Mouse (Mus musculus) forebrain, embryonic 11.5 days (tissue): ENCODE results near the gene Gm10135. TPM values are rescaled to one million over a fixed set of nuclear protein-coding genes. Genes with fewer than 3 reads are reported as not detected.
A peak's percentile ranks its signal among the peaks of the same experiment; 100 is the strongest.
"Not testable (repeated sequence)": the region's sequence is repeated elsewhere in the genome, so short reads cannot be mapped to it uniquely, and the experiment has no call there.

ENCODE experiments used
- ATAC-seq: fragments of 200-750 bp; cut with Nextera tagmentation; replicated peaks from 2 replicates; pipeline ENCODE4 v1.8.0; 2017; ENCODE audit warnings: moderate TSS enrichment; ENCODE audit not compliant: low FRiP score
- DNase-seq: peaks from one replicate; pipeline ENCODE4 v3.0.0-alpha.2; 2017; ENCODE audit warnings: low spot score
- H3K27ac ChIP-seq: fragments of 300-500 bp; sonication (generic); 2 replicates; pipeline ENCODE4 v1.5.1; 2014; ENCODE audit warnings: low read depth, low read length
- H3K27me3 ChIP-seq: fragments of 300-500 bp; sonication (generic); 2 replicates; pipeline ENCODE4 v1.6.1; 2014; ENCODE audit warnings: mild to moderate bottlenecking, low read length, mixed read lengths; ENCODE audit not compliant: control insufficient read depth, insufficient read depth
- H3K36me3 ChIP-seq: fragments of 300-500 bp; sonication (generic); 2 replicates; pipeline ENCODE4 v1.6.1; 2014; ENCODE audit warnings: mild to moderate bottlenecking, low read length, moderate library complexity, mixed read lengths; ENCODE audit not compliant: control insufficient read depth, insufficient read depth
- H3K4me1 ChIP-seq: fragments of 300-500 bp; sonication (generic); replicated peaks from 2 replicates; pipeline ENCODE4 v1.6.1; 2014; ENCODE audit warnings: low read length, mixed read lengths; ENCODE audit not compliant: control insufficient read depth, insufficient read depth
- H3K4me2 ChIP-seq: fragments of 300-500 bp; sonication (generic); 2 replicates; pipeline ENCODE4 v1.6.1; 2014; ENCODE audit warnings: low read depth, mild to moderate bottlenecking, low read length, moderate library complexity, mixed read lengths; ENCODE audit not compliant: severe bottlenecking
- H3K4me3 ChIP-seq: fragments of 300-500 bp; sonication (generic); 2 replicates; pipeline ENCODE4 v1.5.1; 2014; ENCODE audit warnings: low read depth, low read length
- H3K9ac ChIP-seq: fragments of 300-500 bp; sonication (generic); 2 replicates; pipeline ENCODE4 v1.6.1; 2014; ENCODE audit warnings: low read length
- H3K9me3 ChIP-seq: fragments of 300-500 bp; sonication (generic); 2 replicates; pipeline ENCODE4 v1.6.1; 2016; ENCODE audit warnings: low read length, mixed read lengths; ENCODE audit not compliant: control insufficient read depth
- WGBS: fragments of 180-500 bp; shearing (Covaris S2); extraction: QIAGEN DNeasy Blood & Tissue Kit; methylation state at CpG from one replicate; pipeline ENCODE4 v1.1.7; 2014; 5-methylcytosine and 5-hydroxymethylcytosine counted together
- polyA plus RNA-seq: library from polyadenylated mRNA; unstranded; fragments of >200 nt; fragmentation: Nextera tagmentation; extraction: Ambion mirVana; gene quantifications from 2 replicates; pipeline ENCODE4 v1.2.1, GENCODE M21; 2014

Gm10135 gene
- polyA plus RNA-seq, 1 experiment from 2014 or later, result not detected

DNA sequence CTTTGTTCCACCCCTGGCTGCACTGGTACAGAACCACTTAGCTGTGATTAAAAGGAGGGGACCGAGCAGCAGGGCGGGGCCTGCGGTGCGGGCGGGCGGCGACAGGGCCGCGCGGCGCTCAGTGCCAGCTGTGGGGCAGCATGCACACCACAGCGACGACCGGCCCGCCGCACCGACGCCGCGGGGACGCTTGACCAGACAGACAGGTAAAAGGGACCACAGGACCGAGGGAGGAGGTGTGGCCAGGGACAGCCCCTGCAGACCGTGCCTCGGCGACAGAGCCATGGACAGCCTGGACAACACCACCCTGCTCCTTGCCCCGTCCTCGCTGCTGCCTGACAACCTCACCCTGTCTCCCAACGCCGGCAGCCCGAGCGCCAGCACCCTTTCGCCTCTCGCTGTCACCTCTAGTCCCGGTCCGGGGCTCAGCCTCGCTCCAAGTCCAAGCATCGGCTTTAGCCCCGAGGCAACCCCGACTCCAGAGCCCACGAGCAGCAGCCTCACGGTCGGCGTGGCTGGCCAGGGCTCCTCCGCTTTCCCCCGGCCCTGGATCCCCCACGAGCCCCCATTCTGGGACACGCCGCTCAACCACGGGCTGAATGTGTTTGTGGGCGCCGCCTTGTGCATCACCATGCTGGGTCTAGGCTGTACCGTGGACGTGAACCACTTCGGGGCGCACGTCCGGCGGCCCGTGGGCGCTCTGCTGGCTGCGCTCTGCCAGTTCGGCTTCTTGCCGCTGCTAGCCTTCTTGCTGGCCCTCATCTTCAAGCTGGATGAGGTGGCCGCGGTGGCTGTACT, 32.5 kb upstream of the Gm10135 start, which contains the start of gene Slc10a4:
Slc10a4 (plus strand) TSS at position 100 of the 798 bp plus-strand sequence.
- Histone ChIP-seq H3K4me3 (peak within 1 kb of the TSS; percentile 28), H3K4me2 (peak within 1 kb of the TSS; percentile 58), H3K4me1 (no peaks in the 10 kb centered on the region), H3K9ac (peak within 1 kb of the TSS; percentile 24), H3K9me3 (no peaks in the 10 kb centered on the region), H3K27me3 (peaks cover 9% of the 10 kb centered on the region; the same call in 1 of the 2 replicates), H3K36me3 (no peaks in the 10 kb centered on the region), H3K27ac (no peak within 1 kb of the TSS)
- WGBS, result 10% methylated on average over 61 of the region's 65 CpGs
- peak; percentile 75 for DNase-seq
- ATAC-seq, result peak; percentile 89

DNA sequence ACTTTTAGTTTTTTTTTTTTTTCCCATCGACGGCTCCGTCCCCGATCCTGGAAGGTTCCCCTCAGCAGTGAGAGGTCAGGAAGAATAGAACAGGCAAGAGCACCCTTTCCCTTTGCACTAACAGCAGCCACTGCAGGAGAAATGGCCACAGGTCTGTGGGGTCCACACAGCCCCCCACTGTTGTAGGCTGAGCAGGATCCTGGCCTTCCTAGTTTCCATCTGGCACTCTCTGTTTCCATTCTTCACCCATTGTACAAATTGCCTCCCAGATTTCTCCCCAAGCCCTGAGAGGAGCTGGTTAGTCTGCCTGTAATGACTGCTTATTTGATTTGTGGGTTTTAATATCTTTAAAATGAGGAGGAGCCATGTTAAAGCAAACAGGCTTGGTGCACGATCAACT, 29.5 kb upstream of the Gm10135 start:
- peaks cover 9% of the 10 kb centered on the region; the same call in 1 of the 2 replicates for H3K27me3 ChIP-seq
- H3K9ac ChIP-seq, result no peak overlapping the region
- no peak overlapping the region for H3K27ac ChIP-seq
- no peak overlapping the region for H3K4me2 ChIP-seq
- H3K4me3 ChIP-seq, result no peak overlapping the region
- no peak for ATAC-seq
- H3K4me1 ChIP-seq, result no peaks in the 10 kb centered on the region
- no peaks in the 10 kb centered on the region for H3K36me3 ChIP-seq
- WGBS, result 89% methylated on average over 5 of the region's 5 CpGs
- no peaks in the 10 kb centered on the region for H3K9me3 ChIP-seq
- DNase-seq, result no peak

DNA sequence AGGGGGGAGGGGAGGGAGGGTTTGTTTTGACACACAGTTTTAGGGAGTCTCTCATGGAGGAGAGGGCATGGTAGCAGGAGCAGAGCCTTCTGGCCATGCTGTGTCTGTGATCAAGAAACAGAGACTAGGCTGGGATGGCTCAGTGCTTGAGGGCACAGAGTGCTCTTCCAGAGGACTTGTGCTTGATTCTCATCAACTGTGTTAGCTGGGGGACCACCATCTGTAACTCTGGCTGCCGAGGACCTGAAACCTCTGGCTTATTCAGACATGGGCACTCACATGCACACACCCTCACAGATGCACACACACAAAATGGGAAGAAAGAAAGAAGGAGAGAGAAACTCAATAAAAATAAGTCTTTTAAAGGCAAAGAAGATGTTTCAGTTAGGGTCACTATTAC, 24.0 kb upstream of the Gm10135 start:
- WGBS, result 79% methylated on average over 1 of the region's 1 CpGs
- not testable (repeated sequence) for H3K4me2 ChIP-seq, DNase-seq, H3K27ac ChIP-seq, H3K36me3 ChIP-seq, H3K9ac ChIP-seq, H3K9me3 ChIP-seq, H3K27me3 ChIP-seq, H3K4me3 ChIP-seq, ATAC-seq, H3K4me1 ChIP-seq

DNA sequence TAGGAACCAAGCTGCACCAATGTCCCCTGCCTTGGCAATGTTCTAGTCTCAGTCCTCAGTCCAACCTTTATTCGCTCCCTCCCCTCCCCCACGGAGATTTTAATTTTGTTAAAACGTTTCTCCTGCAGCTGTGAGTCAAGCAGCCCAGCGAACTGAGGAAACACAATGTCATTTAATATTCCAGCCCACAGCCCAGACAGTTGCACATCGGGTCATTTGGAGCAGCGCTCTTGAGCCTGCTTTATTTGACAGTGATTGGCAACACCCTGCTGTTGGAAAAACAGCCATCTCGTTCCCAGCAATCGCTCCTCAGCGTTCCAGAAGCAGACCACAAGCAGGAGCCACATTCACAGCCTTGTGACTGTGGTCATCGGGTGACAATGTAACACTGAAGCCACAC, 20.9 kb upstream of the Gm10135 start:
- H3K4me3 ChIP-seq, result no peak overlapping the region
- no peak for DNase-seq
- H3K4me1 ChIP-seq, result peaks cover 5% of the 10 kb centered on the region; the same call in 1 of the 2 replicates
- no peak overlapping the region for H3K4me2 ChIP-seq
- no peaks in the 10 kb centered on the region for H3K36me3 ChIP-seq
- no peak overlapping the region for H3K9ac ChIP-seq
- 0 out of 2 replicates have a peak, but pooled peaks have one; percentile 36 for ATAC-seq
- H3K27me3 ChIP-seq, result no peaks in the 10 kb centered on the region
- WGBS, result 27% methylated on average over 10 of the region's 10 CpGs
- no peaks in the 10 kb centered on the region for H3K9me3 ChIP-seq
- no peak overlapping the region for H3K27ac ChIP-seq

DNA sequence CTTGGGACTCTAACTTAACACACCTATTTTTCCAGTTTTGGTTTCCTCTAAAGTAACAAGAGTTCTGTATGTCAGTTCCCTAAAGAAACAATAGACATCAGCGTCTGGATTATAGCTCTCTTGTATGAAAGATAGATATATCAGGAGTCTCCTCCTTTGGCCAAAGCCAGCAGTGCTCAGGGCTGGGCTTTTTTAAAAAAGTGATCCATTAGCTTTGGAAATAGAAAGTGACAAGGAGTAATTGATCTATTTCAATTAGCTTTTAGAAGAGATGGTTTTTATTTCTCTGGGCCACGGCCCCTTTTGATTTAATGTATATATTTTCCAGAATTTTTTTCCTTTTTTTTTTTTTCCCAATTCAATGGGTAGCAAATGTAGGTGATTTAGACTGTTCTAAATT, 20.4 kb upstream of the Gm10135 start:
- WGBS, result 83% methylated on average over 2 of the region's 2 CpGs
- Histone ChIP-seq H3K4me1 (peaks cover 5% of the 10 kb centered on the region; the same call in 1 of the 2 replicates), H3K4me2 (no peak overlapping the region), H3K27ac (no peak overlapping the region), H3K4me3 (no peak overlapping the region), H3K27me3 (no peaks in the 10 kb centered on the region), H3K9ac (no peak overlapping the region), H3K36me3 (no peaks in the 10 kb centered on the region), H3K9me3 (no peaks in the 10 kb centered on the region)
- ATAC-seq (no peak), DNase-seq (no peak)

DNA sequence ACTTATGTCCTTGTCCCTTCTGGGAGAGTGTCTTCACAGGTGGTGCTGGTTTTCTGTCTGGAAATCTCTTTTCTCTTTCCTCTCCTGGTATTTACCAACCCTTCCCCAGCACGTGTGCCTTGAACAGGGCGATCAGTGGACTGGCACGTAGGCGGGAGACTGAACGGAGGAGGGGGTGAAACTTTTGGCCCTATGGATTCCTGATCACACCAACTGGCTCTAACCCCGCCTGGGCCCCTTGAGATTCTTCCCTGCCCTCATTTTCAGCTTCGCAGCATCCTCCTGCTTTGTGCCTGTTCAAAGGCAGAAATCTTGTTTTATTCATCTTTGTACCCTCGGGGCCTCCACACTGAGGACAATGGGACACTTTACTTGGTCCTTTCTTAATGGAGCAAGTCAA, 19.9 kb upstream of the Gm10135 start:
- no peak; the same call in 1 of the 2 replicates for ATAC-seq

DNA sequence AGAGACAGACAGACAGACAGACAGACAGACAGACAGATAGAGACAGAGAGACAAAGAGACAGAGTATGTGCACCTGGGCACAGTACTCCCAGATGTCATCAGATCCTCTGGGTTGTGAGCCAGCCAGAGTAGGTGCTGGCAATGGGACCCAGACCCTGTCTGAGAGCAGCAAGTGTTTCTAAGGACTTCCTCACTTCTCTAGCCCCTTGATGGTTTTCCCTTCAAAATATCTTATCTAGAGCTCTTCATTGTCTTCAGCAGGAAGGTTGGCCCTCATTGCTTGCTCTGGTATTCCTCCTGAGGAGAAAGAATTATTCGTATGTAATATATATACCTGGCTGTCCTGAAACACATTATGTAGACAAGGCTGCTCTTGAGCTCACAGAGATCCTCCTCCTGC, 18.0 kb upstream of the Gm10135 start:
- Histone ChIP-seq H3K9me3 (no peaks in the 10 kb centered on the region), H3K9ac (no peak overlapping the region), H3K4me1 (peaks cover 5% of the 10 kb centered on the region; the same call in 1 of the 2 replicates), H3K4me3 (no peak overlapping the region), H3K4me2 (no peak overlapping the region), H3K36me3 (no peaks in the 10 kb centered on the region), H3K27ac (no peak overlapping the region), H3K27me3 (no peaks in the 10 kb centered on the region)
- ATAC-seq (no peak), DNase-seq (no peak)
- WGBS, result 92% methylated on average over 1 of the region's 1 CpGs

More for the DNA sequence above, 19.9 kb upstream of the Gm10135 start:
- 33% methylated on average over 8 of the region's 8 CpGs for WGBS
- H3K27ac ChIP-seq, result no peak overlapping the region
- DNase-seq, result no peak
- no peak overlapping the region for H3K4me2 ChIP-seq
- H3K9ac ChIP-seq, result peak overlapping the region; percentile 3; the same call in 1 of the 2 replicates
- H3K9me3 ChIP-seq, result no peaks in the 10 kb centered on the region
- H3K27me3 ChIP-seq, result no peaks in the 10 kb centered on the region
- no peak overlapping the region for H3K4me3 ChIP-seq
- peaks cover 5% of the 10 kb centered on the region; the same call in 1 of the 2 replicates for H3K4me1 ChIP-seq
- H3K36me3 ChIP-seq, result no peaks in the 10 kb centered on the region

DNA sequence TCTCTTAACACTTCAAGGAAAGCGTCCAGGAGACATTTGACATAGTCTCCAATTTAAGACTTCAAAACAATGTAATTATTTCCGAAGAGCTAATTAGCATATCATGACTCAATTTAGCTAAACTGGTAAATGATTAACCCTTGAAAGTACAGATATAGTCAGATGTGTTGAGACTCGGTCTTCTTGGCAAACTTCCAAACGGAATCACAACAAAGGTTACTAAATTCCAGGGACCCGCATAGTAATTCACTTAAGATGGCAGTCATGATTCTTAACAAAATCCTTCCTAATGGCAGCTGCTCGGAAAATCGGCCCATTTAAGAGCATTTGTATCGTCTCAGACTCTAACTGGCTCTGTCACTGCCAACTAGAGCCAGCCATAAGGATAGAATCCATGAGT, 15.3 kb upstream of the Gm10135 start:
- H3K4me3 ChIP-seq, result no peak overlapping the region
- H3K27ac ChIP-seq, result no peak overlapping the region
- no peaks in the 10 kb centered on the region for H3K9me3 ChIP-seq
- no peak overlapping the region for H3K9ac ChIP-seq
- H3K4me1 ChIP-seq, result peaks cover 5% of the 10 kb centered on the region; the same call in 1 of the 2 replicates
- H3K36me3 ChIP-seq, result no peaks in the 10 kb centered on the region
- no peaks in the 10 kb centered on the region for H3K27me3 ChIP-seq
- no peak overlapping the region for H3K4me2 ChIP-seq
- WGBS, result 75% methylated on average over 8 of the region's 8 CpGs
- DNase-seq (no peak), ATAC-seq (no peak)

DNA sequence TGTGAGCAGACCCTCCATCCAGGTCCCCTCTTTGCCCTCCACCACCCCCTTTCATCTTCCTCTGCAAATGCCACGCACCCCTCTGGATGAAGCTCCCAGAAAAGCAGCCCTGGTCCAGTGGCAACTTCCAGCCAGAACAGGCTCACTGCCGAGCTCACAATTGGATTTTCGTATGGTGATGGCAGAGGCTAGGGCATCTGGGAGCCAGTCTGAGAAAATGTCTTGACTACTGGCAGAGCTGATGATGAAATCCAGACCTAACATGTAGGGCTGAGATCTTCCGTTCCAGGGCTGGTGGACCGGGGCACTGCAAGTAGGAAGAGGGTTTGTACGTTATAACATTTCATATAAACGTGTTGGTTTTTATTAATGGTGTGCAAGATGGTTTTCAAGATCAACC, 13.3 kb upstream of the Gm10135 start:
- Histone ChIP-seq H3K27ac (no peak overlapping the region), H3K4me3 (no peak overlapping the region), H3K9me3 (no peaks in the 10 kb centered on the region), H3K36me3 (no peaks in the 10 kb centered on the region), H3K27me3 (no peaks in the 10 kb centered on the region), H3K9ac (no peak overlapping the region), H3K4me2 (no peak overlapping the region), H3K4me1 (no peaks in the 10 kb centered on the region)
- WGBS, result 92% methylated on average over 7 of the region's 7 CpGs
- DNase-seq (no peak), ATAC-seq (no peak)
